Mouse (Mus musculus) CH12F3 (cell line): ENCODE results near the gene Vasp.

ENCODE experiments used
- in situ Hi-C: fragments of 300-500 bp; cut with MboI; formaldehyde crosslinking; loops from 2 replicates; pipeline ENCODE4 v1.14.3; 2020; ENCODE audit warnings: low sequenced_read_pairs

Vasp gene

GRCm38 (mm10) chr7:19279052-19279451, 7.4 kb upstream of the Vasp start:
- in situ Hi-C loops = loop anchor here (10.0 kb wide), 1 partner anchor 104 kb away; the partner anchor contains the start of gene Eml2

- in situ Hi-C loops = loop anchor here (10.0 kb wide), 1 partner anchor 101 kb away; the partner anchor contains the start of gene Eml2
Measured at GRCm38 (mm10) chr7:19276253-19276652, 4.6 kb upstream of the Vasp start.

- in situ Hi-C loops = loop anchor here (10.0 kb wide), 1 partner anchor 97 kb away; the partner anchor contains the start of gene Eml2
Measured at GRCm38 (mm10) chr7:19272173-19272764, 652 bp upstream of the Vasp start.

- in situ Hi-C loops = loop anchor here (10.0 kb wide), 1 partner anchor 96 kb away; the partner anchor contains the start of gene Eml2
Measured at GRCm38 (mm10) chr7:19270509-19271237, 944 bp downstream of the Vasp start.

- in situ Hi-C loops = loop anchor here (10.0 kb wide), 1 partner anchor 95 kb away; the partner anchor contains the start of gene Eml2
Measured at GRCm38 (mm10) chr7:19269721-19270441, 1.7 kb downstream of the Vasp start.

GRCm38 (mm10) chr7:19268993-19269681, 2.5 kb downstream of the Vasp start:
- in situ Hi-C loops = no loop called here

GRCm38 (mm10) chr7:19267051-19267450, 4.6 kb downstream of the Vasp start:
- in situ Hi-C loops = no loop called here

GRCm38 (mm10) chr7:19265928-19266822, 5.4 kb downstream of the Vasp start:
- in situ Hi-C loops = no loop called here

GRCm38 (mm10) chr7:19265147-19265546, 6.5 kb downstream of the Vasp start:
- in situ Hi-C loops = no loop called here

- in situ Hi-C loops = no loop called here
Measured at GRCm38 (mm10) chr7:19258336-19258735, 13.3 kb downstream of the Vasp start.

- in situ Hi-C loops = no loop called here
Measured at GRCm38 (mm10) chr7:19257390-19258022, 14.1 kb downstream of the Vasp start.

GRCm38 (mm10) chr7:19256567-19256966, 15.1 kb downstream of the Vasp start:
- in situ Hi-C loops = no loop called here

GRCm38 (mm10) chr7:19255395-19255794, 16.2 kb downstream of the Vasp start:
- in situ Hi-C loops = no loop called here

GRCm38 (mm10) chr7:19253437-19253836, 18.2 kb downstream of the Vasp start:
- in situ Hi-C loops = no loop called here

GRCm38 (mm10) chr7:19252078-19252477, 19.5 kb downstream of the Vasp start:
- in situ Hi-C loops = no loop called here

- in situ Hi-C loops = no loop called here
Measured at GRCm38 (mm10) chr7:19247511-19247910, 24.1 kb downstream of the Vasp start.

- in situ Hi-C loops = no loop called here
Measured at GRCm38 (mm10) chr7:19246855-19247254, 24.8 kb downstream of the Vasp start.

GRCm38 (mm10) chr7:19245083-19245482, 26.5 kb downstream of the Vasp start:
- in situ Hi-C loops = no loop called here

- in situ Hi-C loops = no loop called here
Measured at GRCm38 (mm10) chr7:19243858-19244257, 27.8 kb downstream of the Vasp start.
